Mouse (Mus musculus) right cerebral cortex, postnatal 36 days (tissue): ENCODE measurements around the gene Scp2.

Source experiments
- DNase-seq, 2 experiments: peaks; one replicate each; pipeline ENCODE4 v3.0.0; 2022; ENCODE audit warnings: low spot score in 2 of 2, mixed read lengths in 1 of 2

Scp2 gene

DNA sequence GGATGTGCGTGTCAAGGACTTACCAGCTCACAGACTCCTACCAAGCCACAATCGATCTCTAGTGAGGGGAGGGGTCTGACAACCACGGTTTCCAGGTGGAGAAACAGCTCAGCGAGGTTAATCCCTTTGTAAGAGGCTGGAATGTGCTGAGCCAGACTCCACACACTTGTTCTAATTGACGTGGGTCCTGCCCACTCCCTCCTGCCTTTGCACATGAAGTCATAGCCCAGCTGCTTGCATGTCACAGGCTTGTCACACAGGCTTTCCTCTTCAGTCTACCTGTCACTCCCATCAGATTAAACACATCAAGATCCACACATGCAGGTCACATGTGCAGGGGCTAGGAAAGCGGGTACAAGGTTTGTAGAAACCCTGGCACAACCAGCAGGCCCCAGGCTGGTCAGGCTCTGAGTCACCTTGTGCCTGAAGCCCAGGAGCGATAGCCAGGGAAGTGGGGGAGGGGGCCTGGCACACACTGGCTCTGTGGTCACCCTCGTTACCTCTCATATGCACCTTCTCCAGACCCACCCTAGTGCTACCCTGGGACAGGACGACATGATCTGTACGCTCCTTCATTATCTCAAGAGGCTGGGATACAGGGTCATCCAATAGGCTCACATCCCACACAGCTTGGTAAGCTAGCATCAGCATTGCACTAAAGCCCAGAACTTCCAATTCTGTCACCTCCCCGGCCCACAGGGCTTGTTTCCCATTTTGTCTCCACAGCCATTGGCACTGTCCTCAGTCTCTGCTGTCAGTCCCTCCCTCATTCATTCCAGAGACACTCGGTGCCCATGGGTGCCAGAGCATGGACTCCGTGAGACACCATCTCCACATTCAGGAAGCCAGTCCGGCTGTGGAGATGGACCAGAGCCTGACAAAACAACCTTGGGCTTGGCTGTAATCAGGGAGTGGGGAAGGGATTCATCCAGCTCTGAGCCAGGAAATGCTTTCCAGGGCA is 125.6 kb downstream of the Scp2 start:
- peak in 1 of 2 experiments; percentile 34 for DNase-seq

DNA sequence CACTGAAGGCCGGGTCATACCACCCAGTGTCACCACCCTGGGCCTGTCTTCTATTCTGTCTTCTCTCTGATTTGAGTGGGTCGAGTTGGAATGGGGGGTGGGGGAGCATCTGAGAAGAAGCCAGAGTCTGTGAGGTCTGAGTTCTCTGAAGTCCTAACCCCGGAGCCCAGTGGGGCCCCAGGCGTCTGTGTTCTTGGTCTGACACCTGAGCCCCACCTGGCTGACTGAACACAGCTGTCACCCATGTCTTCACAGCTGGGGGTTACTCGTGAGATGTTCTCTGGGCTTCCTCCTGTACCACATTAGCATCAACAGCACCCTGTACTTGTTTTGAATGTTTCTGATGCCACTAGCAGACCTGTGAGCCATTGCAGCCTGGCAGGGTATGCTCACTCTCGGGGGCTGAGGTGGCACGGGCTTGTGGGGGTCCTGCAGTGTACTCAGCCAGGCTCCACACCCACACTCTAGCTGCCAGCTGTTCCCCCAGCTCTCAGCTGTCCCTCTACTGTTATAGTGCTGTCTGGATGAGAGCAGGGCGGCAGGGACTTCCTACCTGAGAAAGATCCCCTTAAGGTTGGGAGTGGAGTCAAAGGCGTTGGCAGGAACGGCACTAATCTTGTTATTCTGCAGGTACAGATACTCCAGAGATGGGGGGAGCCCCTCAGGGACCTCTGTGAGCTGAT is 126.4 kb downstream of the Scp2 start:
- no peak for DNase-seq

DNA sequence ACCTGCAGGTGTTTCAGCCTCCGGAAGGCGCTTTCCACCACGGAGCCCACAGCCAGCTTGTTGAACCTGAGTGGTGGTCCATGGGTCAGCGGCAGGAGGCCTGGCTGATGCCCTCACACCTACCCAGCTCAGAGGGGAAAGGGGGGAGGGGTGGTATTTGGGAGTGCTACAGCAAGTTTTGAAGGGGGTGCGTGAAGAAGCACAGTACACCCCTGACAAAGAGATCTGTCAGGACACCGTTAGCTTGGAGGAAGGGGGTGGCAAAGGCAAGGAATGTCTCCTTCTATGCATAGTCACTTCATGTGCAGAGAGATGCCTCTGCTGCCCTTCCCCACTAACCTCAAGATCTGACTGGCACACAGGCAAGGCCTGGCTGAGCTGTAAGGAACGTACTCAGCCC is 127.0 kb downstream of the Scp2 start:
- DNase-seq, result no peak

DNA sequence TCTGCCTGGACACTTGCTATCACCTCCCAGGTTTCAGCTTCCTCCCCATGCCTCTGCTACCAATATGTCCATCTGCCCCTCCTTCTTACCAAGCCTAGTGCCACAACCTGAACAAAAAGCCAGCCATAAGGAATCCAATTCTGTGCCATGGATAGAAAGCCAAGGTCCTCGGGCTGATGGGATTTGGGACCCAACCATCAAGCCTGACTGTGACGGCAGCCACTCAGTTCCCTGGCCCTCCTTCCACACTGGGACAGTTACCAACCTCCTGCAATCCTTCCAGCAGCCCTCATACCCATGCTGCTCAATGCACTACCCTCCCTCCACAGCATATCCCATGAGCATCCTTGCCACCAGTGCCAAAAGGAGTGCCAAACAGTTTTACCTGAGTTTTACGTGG is 128.5 kb downstream of the Scp2 start:
- DNase-seq, result no peak

DNA sequence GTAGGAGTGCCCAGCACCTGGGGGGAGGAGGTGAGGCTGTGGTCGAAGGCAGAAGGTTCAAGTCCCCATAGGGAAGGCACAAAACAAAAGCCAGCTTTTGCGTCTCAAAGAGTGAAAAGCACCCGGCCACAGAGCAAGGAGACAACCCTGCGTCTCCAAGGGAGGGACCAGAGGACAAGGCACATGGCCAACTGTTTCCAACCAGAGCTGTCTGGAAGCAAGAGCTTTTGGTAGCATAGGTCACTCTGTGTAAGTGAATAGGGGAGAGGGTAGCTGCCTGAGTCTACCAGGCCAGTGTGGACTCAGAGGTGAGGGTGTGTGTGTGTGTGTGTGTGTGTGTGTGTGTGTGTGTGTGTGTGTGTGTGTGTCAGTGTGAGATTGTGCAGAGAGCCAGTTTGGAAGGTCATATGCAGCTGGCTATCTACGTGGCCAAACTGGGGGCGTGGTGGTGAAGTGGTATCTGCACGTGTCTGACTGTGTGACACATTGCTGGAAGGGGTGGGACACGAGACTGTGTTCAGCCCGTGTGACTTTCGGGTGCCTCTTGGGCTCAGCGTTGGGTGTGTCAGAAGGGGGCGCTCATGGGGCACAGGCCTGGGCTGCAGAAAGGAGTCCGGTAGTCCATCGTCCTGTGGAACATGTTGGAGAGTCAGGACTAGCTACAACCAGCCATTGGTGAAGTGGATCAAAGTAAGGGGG is 129.6 kb downstream of the Scp2 start:
- no peak for DNase-seq

DNA sequence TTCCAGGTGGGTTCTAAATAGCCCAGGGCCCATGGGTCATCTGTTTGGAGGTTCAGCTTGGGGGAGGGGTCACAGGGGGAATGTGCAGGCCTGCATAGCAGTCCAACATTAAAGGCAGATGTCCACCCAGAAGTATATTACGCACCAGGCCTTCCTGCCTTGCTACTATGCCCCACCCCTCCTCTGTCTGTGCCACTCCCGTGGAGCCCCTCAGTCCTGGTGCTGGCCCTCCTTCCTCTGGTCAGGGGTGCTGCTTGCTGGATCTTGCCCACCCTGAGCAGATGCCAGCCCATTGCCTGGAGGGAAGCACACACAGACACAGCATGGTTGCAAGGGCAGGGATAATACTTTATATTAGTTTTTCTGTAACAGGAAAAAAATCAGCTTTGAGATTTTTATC is 130.3 kb downstream of the Scp2 start:
- DNase-seq, result no peak

DNA sequence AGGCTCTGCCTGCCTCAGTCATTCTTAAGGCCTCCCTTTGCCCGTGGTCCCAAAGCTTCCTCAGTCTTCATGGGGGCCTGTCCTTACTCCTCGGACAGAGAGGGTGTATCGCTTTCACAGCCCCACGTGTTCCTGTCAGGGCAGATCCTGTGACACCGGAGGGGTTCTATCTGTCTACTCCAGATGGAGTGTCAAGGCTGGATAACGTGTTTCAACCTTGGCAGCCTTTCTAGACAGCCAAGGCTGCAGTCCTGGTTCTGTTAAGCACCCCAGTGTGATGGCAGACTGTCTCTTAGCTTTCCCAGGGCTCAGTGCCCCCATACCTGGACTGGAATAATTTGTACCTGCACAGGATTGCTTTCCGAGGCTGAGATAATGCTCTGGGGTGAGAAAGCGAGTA is 136.3 kb downstream of the Scp2 start:
- DNase-seq, result no peak

DNA sequence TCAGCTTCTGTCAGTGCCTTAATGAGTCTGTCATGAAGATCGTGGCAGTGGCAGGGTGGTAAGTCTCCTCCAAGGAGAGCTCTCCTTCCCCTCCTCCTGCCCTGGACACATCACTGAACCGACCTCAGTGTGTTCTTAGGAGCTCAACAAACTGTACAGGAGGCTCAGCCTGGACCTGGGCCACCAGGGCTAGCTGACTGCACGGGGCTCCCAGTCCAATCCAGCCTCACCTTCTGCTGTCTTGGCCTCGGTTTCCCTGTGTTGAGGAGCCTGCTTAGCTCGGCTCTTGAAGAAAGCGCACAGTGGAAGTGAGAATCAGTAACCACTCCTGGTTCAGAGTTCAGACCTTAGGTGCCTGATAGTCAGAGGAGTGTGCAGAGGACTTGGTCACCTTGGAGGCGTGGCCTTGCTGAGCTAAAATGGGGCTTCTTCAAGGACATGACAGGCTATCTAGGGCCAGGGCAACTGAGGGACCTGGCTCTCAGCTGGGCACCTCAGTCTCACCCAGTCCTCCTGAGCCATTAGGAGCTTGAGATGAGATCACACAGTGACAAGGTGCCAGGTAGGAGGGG is 137.2 kb downstream of the Scp2 start:
- no peak for DNase-seq

DNA sequence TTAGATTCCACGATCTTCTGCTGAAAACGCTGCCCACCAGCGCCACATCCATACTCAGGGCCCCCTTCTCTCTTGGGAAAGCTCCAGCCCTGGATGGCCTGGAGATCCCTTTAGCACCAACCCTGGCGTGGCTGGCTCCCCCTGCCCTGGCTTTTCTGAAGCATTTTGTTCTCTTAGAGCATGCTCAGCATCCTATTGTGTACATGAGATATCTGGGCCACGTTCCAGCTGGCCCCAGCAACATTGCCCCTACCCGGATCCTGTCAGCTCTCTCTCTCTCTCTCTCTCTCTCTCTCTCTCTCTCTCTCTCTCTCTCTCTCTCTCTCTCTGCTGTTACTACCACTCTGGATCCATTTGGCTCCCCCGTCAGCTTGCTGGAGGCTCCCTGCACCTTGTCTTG is 139.5 kb downstream of the Scp2 start:
- no peak for DNase-seq

DNA sequence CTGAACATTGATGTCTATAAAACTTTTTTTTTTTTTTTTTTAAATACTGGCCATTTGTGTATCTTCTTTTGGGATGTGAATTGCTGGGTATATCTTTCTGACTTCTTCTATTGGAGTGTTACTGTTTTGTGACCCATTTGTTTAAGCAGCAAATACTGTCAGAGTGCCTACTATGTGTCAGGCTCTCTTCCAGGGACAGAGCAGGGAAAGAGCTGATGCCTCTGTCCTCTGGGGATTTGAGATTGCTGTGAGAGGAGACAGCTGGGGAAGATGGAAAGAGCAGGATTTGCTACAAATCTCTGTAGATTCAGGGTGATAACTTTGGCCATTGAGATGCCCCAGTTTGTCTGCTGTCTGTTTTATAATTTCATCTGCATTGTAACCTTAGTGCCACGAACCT is 145.4 kb downstream of the Scp2 start:
- DNase-seq, result no peak

DNA sequence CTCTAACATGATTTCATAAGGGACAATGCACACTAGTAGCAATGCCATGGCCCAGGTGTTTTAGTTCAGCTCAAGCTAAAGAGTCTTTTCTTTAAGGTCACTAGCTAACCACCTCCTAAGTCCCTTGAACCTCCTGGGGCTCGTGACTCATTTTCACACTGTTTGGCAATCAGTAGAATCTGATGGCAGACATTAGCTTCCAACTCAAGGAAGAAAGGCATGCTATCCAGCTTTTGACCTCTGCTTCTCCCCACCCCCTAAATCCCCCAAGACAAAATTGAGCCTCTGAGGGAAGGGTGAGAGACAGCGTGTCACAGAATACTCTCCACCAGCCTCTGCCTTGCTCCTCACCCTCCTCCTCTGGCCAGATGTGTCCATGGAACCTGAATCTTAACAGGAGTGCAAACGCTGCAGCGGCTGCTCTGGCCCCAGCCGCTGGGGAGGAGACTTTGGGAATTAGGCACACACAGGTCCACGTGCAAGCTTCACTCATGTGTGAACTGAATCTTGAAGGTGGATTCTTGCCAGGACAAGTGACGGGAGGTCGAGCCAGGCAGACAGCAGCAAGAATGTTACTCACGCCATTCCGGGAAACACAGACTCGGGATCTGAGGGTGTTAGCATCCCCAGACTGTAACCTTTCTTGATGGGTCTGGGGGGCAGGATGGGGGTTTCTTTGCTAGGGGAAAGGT is 146.0 kb downstream of the Scp2 start:
- no peak for DNase-seq

DNA sequence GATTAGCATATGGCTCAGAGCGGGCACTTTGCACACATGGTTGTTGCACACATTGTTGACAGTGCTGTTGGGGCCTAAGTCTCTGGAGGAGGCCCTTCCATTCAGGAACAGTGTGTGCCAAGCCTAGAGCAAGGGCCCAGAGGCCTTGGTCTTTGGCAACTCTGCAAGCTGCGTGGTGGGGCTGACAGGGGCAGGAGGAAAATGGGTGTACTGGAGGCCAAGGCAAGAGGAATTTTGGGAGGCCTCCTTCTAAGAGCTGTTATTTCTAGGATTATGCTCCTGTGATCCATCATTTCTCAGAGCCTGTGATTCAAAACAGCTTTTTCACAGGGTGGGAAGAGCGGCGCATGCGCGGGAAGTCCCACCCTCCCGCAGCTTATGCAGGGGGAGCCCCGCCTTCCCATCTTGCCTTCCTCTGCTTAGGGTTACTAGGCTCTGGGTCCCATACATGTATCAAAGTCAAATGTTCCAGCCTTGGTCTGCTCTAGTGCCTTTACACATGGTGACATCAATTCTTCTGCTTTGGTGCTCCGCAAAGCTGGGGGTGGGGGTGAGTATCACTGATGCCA is 148.3 kb downstream of the Scp2 start:
- no peak for DNase-seq

DNA sequence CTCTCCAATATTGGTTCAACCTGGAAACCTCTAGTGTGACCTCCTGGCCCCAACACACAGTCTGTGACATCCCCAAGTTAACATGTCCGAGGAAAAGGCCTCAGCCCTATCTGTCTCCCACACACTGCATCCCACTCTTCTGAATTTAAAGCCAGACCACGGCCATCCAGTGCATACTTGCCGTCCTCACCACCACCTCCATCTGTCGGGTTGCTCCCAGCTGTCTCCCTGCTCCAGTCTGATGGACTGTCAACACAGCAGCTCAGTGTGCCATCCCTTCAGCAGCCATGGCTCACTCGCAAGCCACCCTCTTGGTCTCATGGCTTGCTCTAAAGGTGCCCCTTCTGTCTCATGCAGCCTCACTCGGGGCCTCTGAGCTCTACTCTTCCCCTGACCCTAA is 149.1 kb downstream of the Scp2 start:
- DNase-seq, result no peak

DNA sequence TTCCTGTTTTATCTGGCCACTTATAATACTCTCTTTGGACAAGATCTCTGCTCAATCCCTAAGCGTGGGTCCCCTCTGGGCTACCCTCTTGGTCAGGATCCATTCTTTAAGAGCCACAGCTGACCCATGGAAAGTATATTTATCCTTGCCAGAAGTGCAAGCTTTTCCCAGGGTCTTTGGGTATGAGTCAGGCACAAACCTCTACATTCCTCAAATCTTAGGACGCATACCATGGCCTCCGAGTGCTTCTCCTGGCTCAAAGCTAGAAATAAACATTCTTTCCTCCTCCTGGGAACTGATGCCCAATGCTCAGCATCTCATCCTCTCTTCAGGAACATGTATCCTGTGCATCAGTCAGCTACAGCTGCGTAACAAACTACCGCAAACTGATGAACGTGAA is 149.8 kb downstream of the Scp2 start:
- DNase-seq, result no peak
